Mouse (Mus musculus) adrenal gland, postnatal 14 days (tissue): Measurements from ENCODE around the gene Kif3a. TPM values are rescaled to one million over a fixed set of nuclear protein-coding genes. Genes with fewer than 3 reads are reported as not detected.

Source experiments
- DNase-seq: peaks from one replicate; pipeline ENCODE4 v3.0.0; 2021; ENCODE audit warnings: mixed read lengths
- long read RNA-seq, 2 experiments: library from polyadenylated mRNA; stranded (forward); transcript quantifications; one replicate each; pipeline ENCODE4 v2.0.0; 2021
- total RNA-seq: library from RNA; stranded (reverse); gene quantifications from 2 replicates; pipeline ENCODE4 v1.2.3, GENCODE M21; 2021

Gene Kif3a
- total RNA-seq: 28.0 and 31.0 TPM in 2 replicates
- long read RNA-seq, experiment 1, transcript Kif3a-201 (17 exons, 2,290 nt): major isoform, 22 of 25 reads
- long read RNA-seq, experiment 1, partial matches to known transcripts: 1 of 25 reads
- long read RNA-seq, experiment 1, other reads (novel, unspliced or antisense): 2 of 25 reads
- long read RNA-seq, experiment 2, transcript Kif3a-201 (17 exons, 2,290 nt): major isoform, 14 of 17 reads
- long read RNA-seq, experiment 2, partial matches to known transcripts: 2 of 17 reads
- long read RNA-seq, experiment 2, other reads (novel, unspliced or antisense): 1 of 17 reads

- DNase-seq: peak; percentile 97
These were observed at the start of gene Kif3a for GRCm38 (mm10) chr11:53567224-53568014. Gene Kif3a (plus strand): TSS chr11:53567379.

- DNase-seq: no peak
These were observed 48.4 kb upstream of the Kif3a start for GRCm38 (mm10) chr11:53518759-53519158.

- DNase-seq: peak; percentile 78
These were observed 47.7 kb upstream of the Kif3a start, which contains the start of gene Sept8 for GRCm38 (mm10) chr11:53519207-53520121. Gene Sept8 (plus strand): TSS chr11:53519257.

- peak; percentile 65 for DNase-seq
These were observed 46.8 kb upstream of the Kif3a start for GRCm38 (mm10) chr11:53520122-53520978.

- no peak for DNase-seq
These were observed 45.9 kb upstream of the Kif3a start for GRCm38 (mm10) chr11:53521120-53521820.

GRCm38 (mm10) chr11:53521821-53522131 is 45.4 kb upstream of the Kif3a start:
- DNase-seq: no peak

GRCm38 (mm10) chr11:53522362-53522761 is 44.8 kb upstream of the Kif3a start:
- no peak for DNase-seq

GRCm38 (mm10) chr11:53522930-53523329 is 44.2 kb upstream of the Kif3a start:
- no peak for DNase-seq

- DNase-seq: no peak
These were observed 43.4 kb upstream of the Kif3a start for GRCm38 (mm10) chr11:53523545-53524405.

GRCm38 (mm10) chr11:53524905-53525304 is 42.3 kb upstream of the Kif3a start:
- DNase-seq: peak; percentile 40

GRCm38 (mm10) chr11:53525461-53525860 is 41.7 kb upstream of the Kif3a start:
- peak; percentile 42 for DNase-seq

GRCm38 (mm10) chr11:53528397-53529252 is 38.6 kb upstream of the Kif3a start:
- no peak for DNase-seq

GRCm38 (mm10) chr11:53529253-53529557 is 38.0 kb upstream of the Kif3a start:
- DNase-seq: peak; percentile 58

- no peak for DNase-seq
These were observed 37.2 kb upstream of the Kif3a start for GRCm38 (mm10) chr11:53530001-53530400.

- peak; percentile 2 for DNase-seq
These were observed 35.5 kb upstream of the Kif3a start for GRCm38 (mm10) chr11:53531578-53532230.

GRCm38 (mm10) chr11:53532231-53532620 is 35.0 kb upstream of the Kif3a start:
- peak; percentile 2 for DNase-seq

GRCm38 (mm10) chr11:53539002-53539491 is 28.1 kb upstream of the Kif3a start:
- DNase-seq: no peak

- DNase-seq: no peak
These were observed 26.8 kb upstream of the Kif3a start for GRCm38 (mm10) chr11:53540394-53540793.
